Mouse (Mus musculus) intestine, postnatal 0 days (tissue): ENCODE results near the gene Atxn1. TPM values are rescaled to one million over a fixed set of nuclear protein-coding genes. Genes with fewer than 3 reads are reported as not detected.
A peak's percentile ranks its signal among the peaks of the same experiment; 100 is the strongest.

Source experiments
- ATAC-seq: fragments of 200-750 bp; cut with Nextera tagmentation; 2 replicates; pipeline ENCODE4 v1.8.0; 2017; ENCODE audit warnings: mild to moderate bottlenecking, moderate TSS enrichment, moderate library complexity
- H3K27ac ChIP-seq: fragments of 300-500 bp; sonication (generic); 2 replicates; pipeline ENCODE4 v1.5.1; 2014; ENCODE audit warnings: mild to moderate bottlenecking, low read depth, low read length, moderate library complexity
- H3K27me3 ChIP-seq: fragments of 300-500 bp; sonication (generic); replicated peaks from 2 replicates; pipeline ENCODE4 v1.6.1; 2014; ENCODE audit warnings: low read length, mixed read lengths; ENCODE audit not compliant: control insufficient read depth, insufficient read depth
- H3K36me3 ChIP-seq: fragments of 300-500 bp; sonication (generic); 2 replicates; pipeline ENCODE4 v1.6.1; 2014; ENCODE audit warnings: mild to moderate bottlenecking, moderate library complexity; ENCODE audit not compliant: control insufficient read depth, insufficient read depth
- H3K4me1 ChIP-seq: fragments of 300-500 bp; sonication (generic); replicated peaks from 2 replicates; pipeline ENCODE4 v1.6.1; 2014; ENCODE audit warnings: antibody characterized with exemption, low read length, mixed read lengths; ENCODE audit not compliant: control insufficient read depth, insufficient read depth
- H3K4me2 ChIP-seq: fragments of 300-500 bp; sonication (generic); replicated peaks from 2 replicates; pipeline ENCODE4 v1.6.1; 2014; ENCODE audit warnings: low read depth, mild to moderate bottlenecking, moderate library complexity
- H3K4me3 ChIP-seq: fragments of 300-500 bp; sonication (generic); 2 replicates; pipeline ENCODE4 v1.5.1; 2014; ENCODE audit warnings: low read depth, low read length
- H3K9ac ChIP-seq: fragments of 300-500 bp; sonication (generic); 2 replicates; pipeline ENCODE4 v1.6.1; 2014; ENCODE audit warnings: mild to moderate bottlenecking, low read depth, low read length
- H3K9me3 ChIP-seq: fragments of 300-500 bp; sonication (generic); 2 replicates; pipeline ENCODE4 v1.6.1; 2016; ENCODE audit warnings: mixed run types; ENCODE audit not compliant: control insufficient read depth
- CTCF ChIP-seq: sonication (generic); IDR thresholded peaks from 2 replicates; pipeline ENCODE4 v1.5.1; 2016; ENCODE audit warnings: low read depth, mild to moderate bottlenecking, control low read depth, antibody characterized with exemption, moderate library complexity
- whole genome bisulfite sequencing: fragments of 180-500 bp; shearing (Covaris S2); extraction: QIAGEN DNeasy Blood & Tissue Kit; methylation state at CpG from one replicate; pipeline ENCODE4 v1.1.7; 2014; 5-methylcytosine and 5-hydroxymethylcytosine counted together
- polyA plus RNA-seq: library from polyadenylated mRNA; unstranded; fragments of >200 nt; fragmentation: Nextera tagmentation; extraction: Ambion mirVana; gene quantifications from 2 replicates; pipeline ENCODE4 v1.2.1, GENCODE M21; 2015

Gene Atxn1
- polyA plus RNA-seq, 1 experiment from 2014 or later = 6.1 TPM

- Histone ChIP-seq H3K4me2 (no peak overlapping the region), H3K36me3 (no peaks in the 10 kb centered on the region), H3K4me1 (peaks cover 10% of the 10 kb centered on the region), H3K9me3 (no peaks in the 10 kb centered on the region), H3K4me3 (no peak overlapping the region), H3K27ac (no peak overlapping the region), H3K27me3 (no peaks in the 10 kb centered on the region), H3K9ac (no peak overlapping the region)
- 31% methylated on average over 4 of the region's 4 CpGs for WGBS
- ATAC-seq = no peak
- TF ChIP-seq CTCF = no peak
Measured at GRCm38 (mm10) chr13:45958306-45958705, 6.5 kb downstream of the Atxn1 start.

GRCm38 (mm10) chr13:45957629-45958028, 7.2 kb downstream of the Atxn1 start:
- no peak for ATAC-seq
- H3K27ac ChIP-seq = no peak overlapping the region
- no peak overlapping the region for H3K4me2 ChIP-seq
- no peaks in the 10 kb centered on the region for H3K36me3 ChIP-seq
- 91% methylated on average over 5 of the region's 5 CpGs for WGBS
- no peak overlapping the region for H3K4me3 ChIP-seq
- no peak for TF ChIP-seq CTCF
- no peaks in the 10 kb centered on the region for H3K9me3 ChIP-seq
- no peak overlapping the region for H3K9ac ChIP-seq
- peaks cover 10% of the 10 kb centered on the region for H3K4me1 ChIP-seq
- no peaks in the 10 kb centered on the region for H3K27me3 ChIP-seq

GRCm38 (mm10) chr13:45956287-45956686, 8.5 kb downstream of the Atxn1 start:
- 36% methylated on average over 6 of the region's 6 CpGs for WGBS
- H3K27ac ChIP-seq = peak overlapping the region; percentile 76

GRCm38 (mm10) chr13:45955370-45956055, 9.3 kb downstream of the Atxn1 start:
- Histone ChIP-seq H3K36me3 (no peaks in the 10 kb centered on the region), H3K9ac (no peak overlapping the region), H3K27me3 (no peaks in the 10 kb centered on the region), H3K9me3 (no peaks in the 10 kb centered on the region), H3K27ac (peak overlapping the region; percentile 76), H3K4me1 (peaks cover 4% of the 10 kb centered on the region; the same call in 1 of the 2 replicates), H3K4me3 (no peak overlapping the region), H3K4me2 (no peak overlapping the region)
- no peak for TF ChIP-seq CTCF
- WGBS = 71% methylated on average over 9 of the region's 9 CpGs
- peak; percentile 49; the same call in 1 of the 2 replicates for ATAC-seq

More at GRCm38 (mm10) chr13:45956287-45956686, 8.5 kb downstream of the Atxn1 start:
- Histone ChIP-seq H3K4me2 (no peak overlapping the region), H3K9me3 (no peaks in the 10 kb centered on the region), H3K4me1 (peaks cover 4% of the 10 kb centered on the region; the same call in 1 of the 2 replicates), H3K27me3 (no peaks in the 10 kb centered on the region), H3K4me3 (no peak overlapping the region), H3K9ac (no peak overlapping the region), H3K36me3 (no peaks in the 10 kb centered on the region)
- no peak for TF ChIP-seq CTCF
- peak; percentile 89 for ATAC-seq

GRCm38 (mm10) chr13:45953098-45953497, 11.7 kb downstream of the Atxn1 start:
- Histone ChIP-seq H3K9me3 (no peaks in the 10 kb centered on the region), H3K27ac (no peak overlapping the region), H3K27me3 (no peaks in the 10 kb centered on the region), H3K4me2 (no peak overlapping the region), H3K4me3 (no peak overlapping the region), H3K36me3 (no peaks in the 10 kb centered on the region), H3K4me1 (no peaks in the 10 kb centered on the region), H3K9ac (no peak overlapping the region)
- no peak for ATAC-seq
- 91% methylated on average over 4 of the region's 4 CpGs for WGBS
- no peak for TF ChIP-seq CTCF

GRCm38 (mm10) chr13:45951071-45951645, 13.7 kb downstream of the Atxn1 start:
- Histone ChIP-seq H3K4me2 (peak overlapping the region; percentile 14), H3K36me3 (no peaks in the 10 kb centered on the region), H3K27ac (peak overlapping the region; percentile 41), H3K27me3 (no peaks in the 10 kb centered on the region), H3K4me1 (no peaks in the 10 kb centered on the region), H3K9me3 (no peaks in the 10 kb centered on the region), H3K9ac (no peak overlapping the region), H3K4me3 (no peak overlapping the region)
- ATAC-seq = peak; percentile 73
- no peak for TF ChIP-seq CTCF
- 36% methylated on average over 20 of the region's 20 CpGs for WGBS
